ENCODE assay signal across 8 mouse cellular contexts in the genomic region with DNA sequence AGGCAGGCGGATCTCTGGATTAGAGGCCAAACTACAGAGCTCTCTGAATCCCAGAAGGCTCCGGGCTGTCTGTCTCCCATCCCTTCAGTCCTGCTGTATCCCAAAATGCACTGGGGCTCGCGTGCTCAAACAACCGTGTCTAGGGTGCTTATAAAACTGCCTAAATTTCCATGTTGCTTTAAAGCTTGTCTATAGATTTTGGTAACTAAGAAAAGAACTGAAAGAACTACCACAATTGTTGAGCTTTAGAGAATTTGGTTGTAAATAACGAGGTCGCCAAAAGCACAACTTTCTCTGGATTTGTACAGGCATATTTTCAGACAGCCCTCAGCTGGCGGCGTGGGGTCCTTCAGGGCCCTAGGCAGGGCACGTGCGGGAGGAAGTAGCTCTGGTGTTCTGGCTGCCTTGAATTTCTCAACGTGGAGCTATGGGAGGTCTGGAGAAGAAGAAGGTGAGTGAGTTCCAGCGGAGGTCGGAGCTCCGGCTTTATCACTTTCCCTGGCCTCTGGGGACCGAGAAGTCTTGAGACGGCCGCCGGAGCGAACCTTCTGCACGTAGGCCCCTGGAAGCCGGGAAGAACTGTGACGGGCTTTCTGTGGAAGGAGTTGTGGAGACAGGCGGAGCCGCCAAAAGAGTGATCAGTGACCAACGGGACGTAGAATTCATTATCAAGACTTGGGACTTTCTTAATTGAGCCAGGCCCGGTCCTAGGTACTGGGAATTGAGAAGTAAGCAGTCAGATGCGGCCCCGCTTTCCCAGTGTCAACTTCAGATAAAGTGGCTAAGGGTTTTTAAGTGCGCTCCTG. TPM values are rescaled to one million over a fixed set of nuclear protein-coding genes. Genes with fewer than 3 reads are reported as not detected.
DNase-seq lines count a peak whose midpoint lies in the region; ATAC-seq lines count a peak whose summit lies in the region.

Pes1 (plus strand) TSS at position 366 of the 806 bp plus-strand sequence.

- peak; percentile 58 to 71 for DNase-seq in urinary bladder, adult 18-20 months (ENCODE audit: low spot score in 2 of 2)
- DNase-seq in urinary bladder, postnatal 10 days (ENCODE audit: low spot score): no peak
- peak; percentile 98 for DNase-seq in heart, adult 11 months
- DNase-seq in kidney, adult 18-20 months: peak; percentile 92
- DNase-seq in limb, embryonic 11.5 days (ENCODE audit: low spot score): peak; percentile 86
- DNase-seq in midbrain, embryonic 14.5 days: peak; percentile 92
- DNase-seq in spleen, adult 18-20 months: peak; percentile 63 to 70

- H3K4me3 ChIP-seq in embryonic facial prominence, embryonic 12.5 days: peak within 1 kb of the TSS; percentile 88
- peak within 1 kb of the TSS; percentile 68 for H3K4me3 ChIP-seq in limb, embryonic 11.5 days (ENCODE audit: low read depth, low read length)
- peak within 1 kb of the TSS; percentile 76 for H3K4me3 ChIP-seq in midbrain, embryonic 14.5 days (replicated peaks; ENCODE audit: low read depth, low read length)

- peak within 1 kb of the TSS; percentile 84 for H3K4me2 ChIP-seq in embryonic facial prominence, embryonic 12.5 days (replicated peaks)
- peak within 1 kb of the TSS; percentile 71 for H3K4me2 ChIP-seq in limb, embryonic 11.5 days (ENCODE audit: low read depth, severe bottlenecking)
- H3K4me2 ChIP-seq in midbrain, embryonic 14.5 days (ENCODE audit: low read length): peak within 1 kb of the TSS; percentile 68

- ATAC-seq in embryonic facial prominence, embryonic 12.5 days (ENCODE audit: insufficient number of reproducible peaks, insufficient read depth, low FRiP score, low TSS enrichment): peak; percentile 89
- peak; percentile 84; the same call in 1 of the 2 replicates for ATAC-seq in limb, embryonic 11.5 days (ENCODE audit: insufficient number of reproducible peaks, low FRiP score, low TSS enrichment, low read depth)
- peak; percentile 93 for ATAC-seq in midbrain, embryonic 14.5 days (ENCODE audit: low FRiP score, low TSS enrichment)

- under 1% methylated on average over 31 of the region's 31 CpGs for WGBS in embryonic facial prominence, embryonic 12.5 days
- WGBS in limb, embryonic 11.5 days: under 1% methylated on average over 31 of the region's 31 CpGs
- WGBS in midbrain, embryonic 14.5 days: under 1% methylated on average over 31 of the region's 31 CpGs

- H3K4me1 ChIP-seq in embryonic facial prominence, embryonic 12.5 days: peaks cover 7% of the 10 kb centered on the region
- H3K4me1 ChIP-seq in limb, embryonic 11.5 days (ENCODE audit: control insufficient read depth, insufficient read depth, low read length): peaks cover 3% of the 10 kb centered on the region; the same call in 1 of the 2 replicates
- H3K4me1 ChIP-seq in midbrain, embryonic 14.5 days (ENCODE audit: control insufficient read depth, insufficient read depth, low read length): peaks cover 11% of the 10 kb centered on the region

- peaks cover 8% of the 10 kb centered on the region; the same call in 1 of the 2 replicates for H3K36me3 ChIP-seq in embryonic facial prominence, embryonic 12.5 days
- peaks cover 3% of the 10 kb centered on the region; the same call in 1 of the 2 replicates for H3K36me3 ChIP-seq in limb, embryonic 11.5 days (ENCODE audit: control insufficient read depth, insufficient read depth, low read length)
- peaks cover 11% of the 10 kb centered on the region for H3K36me3 ChIP-seq in midbrain, embryonic 14.5 days (ENCODE audit: control insufficient read depth, insufficient read depth, low read length)

- no peaks in the 10 kb centered on the region for H3K27me3 ChIP-seq in embryonic facial prominence, embryonic 12.5 days
- no peaks in the 10 kb centered on the region for H3K27me3 ChIP-seq in limb, embryonic 11.5 days (ENCODE audit: control insufficient read depth, insufficient read depth, low read length)
- no peaks in the 10 kb centered on the region for H3K27me3 ChIP-seq in midbrain, embryonic 14.5 days (ENCODE audit: control insufficient read depth, insufficient read depth, low read length)

- peak within 1 kb of the TSS; percentile 20; the same call in 1 of the 2 replicates for H3K27ac ChIP-seq in embryonic facial prominence, embryonic 12.5 days
- no peak within 1 kb of the TSS for H3K27ac ChIP-seq in limb, embryonic 11.5 days (replicated peaks; ENCODE audit: low read depth, low read length)
- peak within 1 kb of the TSS; percentile 52 for H3K27ac ChIP-seq in midbrain, embryonic 14.5 days (replicated peaks; ENCODE audit: low read depth, low read length)

- H3K9ac ChIP-seq in embryonic facial prominence, embryonic 12.5 days: peak within 1 kb of the TSS; percentile 78
- peak within 1 kb of the TSS; percentile 86 for H3K9ac ChIP-seq in limb, embryonic 11.5 days (ENCODE audit: low read length)
- peak within 1 kb of the TSS; percentile 68 for H3K9ac ChIP-seq in midbrain, embryonic 14.5 days (replicated peaks; ENCODE audit: low read length)

- no peaks in the 10 kb centered on the region for H3K9me3 ChIP-seq in embryonic facial prominence, embryonic 12.5 days
- H3K9me3 ChIP-seq in limb, embryonic 11.5 days (ENCODE audit: control insufficient read depth, low read length): no peaks in the 10 kb centered on the region
- H3K9me3 ChIP-seq in midbrain, embryonic 14.5 days (ENCODE audit: control insufficient read depth, low read length): no peaks in the 10 kb centered on the region

RNA-seq across cellular contexts. Expression of gene Pes1, which starts in this region (rescaled TPM):
- polyA plus RNA-seq in embryonic facial prominence, embryonic 12.5 days (2016; fragmentation: Nextera tagmentation; extraction: Ambion mirVana): 79.1 and 82.2 TPM in 2 replicates
- polyA plus RNA-seq in limb, embryonic 11.5 days (2014; fragmentation: Nextera tagmentation; extraction: Ambion mirVana): 81.9 and 87.4 TPM in 2 replicates
- polyA plus RNA-seq in midbrain, embryonic 14.5 days (2014; fragmentation: Nextera tagmentation; extraction: Ambion mirVana): 39.2 and 54.4 TPM in 2 replicates
